Mouse (Mus musculus): ENCODE measurements around the gene Iqsec3. TPM values are rescaled to one million over a fixed set of nuclear protein-coding genes. Genes with fewer than 3 reads are reported as not detected.
A peak's percentile ranks its signal among the peaks of the same experiment; 100 is the strongest.

Gene Iqsec3
- total and polyA plus RNA-seq, 2 experiments from 2014 or later = 10.7 to 50.3 TPM

DNA sequence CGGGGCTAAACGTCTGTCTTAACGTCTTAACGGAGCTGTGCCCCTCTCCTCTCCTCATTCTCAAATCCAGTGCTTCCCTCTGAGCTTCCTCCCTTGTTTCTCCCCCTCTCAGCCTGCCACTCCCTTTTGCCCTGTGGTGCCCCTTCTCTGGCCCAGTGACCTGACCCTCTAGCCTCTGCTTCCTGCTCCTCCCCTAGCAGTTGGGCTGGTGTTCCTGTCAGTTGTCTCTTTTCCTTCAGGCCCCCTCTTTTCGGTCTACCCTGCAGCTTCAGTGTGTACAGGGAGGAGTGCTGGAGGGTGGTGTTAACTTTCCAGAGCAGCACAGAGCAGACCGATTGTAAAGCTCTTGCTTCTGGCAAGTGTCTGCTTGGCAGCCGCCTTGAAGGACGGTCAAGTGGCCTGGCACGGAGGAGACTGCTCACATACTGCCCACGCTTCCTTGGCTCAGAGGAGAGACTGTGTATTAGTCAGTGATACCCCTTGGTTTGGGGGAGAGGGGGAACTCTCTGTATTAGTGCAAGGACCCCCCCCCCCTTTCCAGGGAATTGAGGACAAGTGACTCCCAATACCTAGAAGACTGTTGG lies 146.9 kb downstream of the Iqsec3 start:
- H3K36me3 ChIP-seq (ENCODE audit: insufficient read depth, low read length) = no peaks in the 10 kb centered on the region
- no peak for TF ChIP-seq CTCF (IDR thresholded peaks at IDR 0.05)
- ATAC-seq (ENCODE audit: low FRiP score) = no peak
- H3K9me3 ChIP-seq (ENCODE audit: low read length) = no peaks in the 10 kb centered on the region
- no peak overlapping the region for H3K4me2 ChIP-seq (ENCODE audit: low read depth, low read length, poor library complexity, severe bottlenecking)
- DNase-seq (ENCODE audit: low spot score) = peak; percentile 52
- no peaks in the 10 kb centered on the region for H3K27me3 ChIP-seq (ENCODE audit: insufficient read depth, low read length)
- H3K4me3 ChIP-seq (ENCODE audit: low read depth, low read length) = no peak overlapping the region
- peaks cover 4% of the 10 kb centered on the region for H3K4me1 ChIP-seq (ENCODE audit: insufficient read depth, low read length)
- WGBS = 74% methylated on average over 10 of the region's 10 CpGs
- no peak overlapping the region for H3K9ac ChIP-seq (replicated peaks; ENCODE audit: low read length, poor library complexity, severe bottlenecking)
- H3K27ac ChIP-seq (ENCODE audit: low read depth, low read length) = no peak overlapping the region

DNA sequence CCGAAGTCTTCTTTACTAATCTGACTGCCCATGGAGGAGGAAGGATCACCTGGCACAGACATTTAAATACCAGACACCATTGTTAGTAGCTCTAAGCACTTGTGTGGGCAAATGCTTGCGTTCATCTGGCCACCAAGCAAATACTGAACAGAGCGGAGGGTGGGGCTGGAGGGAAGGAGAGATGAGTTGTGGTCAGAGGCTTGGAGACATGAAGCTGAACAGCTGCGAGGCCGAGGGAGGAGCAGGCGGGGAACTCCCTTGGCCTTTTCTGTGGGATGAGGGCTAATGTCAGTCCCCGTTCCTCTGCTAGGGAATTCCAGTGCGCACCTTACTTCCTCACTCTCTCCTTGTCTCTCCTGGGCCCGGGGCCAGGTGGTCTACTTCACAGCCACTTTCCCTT lies 147.7 kb downstream of the Iqsec3 start:
- no peaks in the 10 kb centered on the region for H3K27me3 ChIP-seq (ENCODE audit: insufficient read depth, low read length)
- H3K36me3 ChIP-seq (ENCODE audit: insufficient read depth, low read length) = no peaks in the 10 kb centered on the region
- 83% methylated on average over 9 of the region's 9 CpGs for WGBS
- H3K27ac ChIP-seq (ENCODE audit: low read depth, low read length) = no peak overlapping the region
- H3K9ac ChIP-seq (replicated peaks; ENCODE audit: low read length, poor library complexity, severe bottlenecking) = no peak overlapping the region
- TF ChIP-seq CTCF (IDR thresholded peaks at IDR 0.05) = no peak
- H3K4me3 ChIP-seq (ENCODE audit: low read depth, low read length) = no peak overlapping the region
- DNase-seq (ENCODE audit: low spot score) = no peak
- H3K9me3 ChIP-seq (ENCODE audit: low read length) = no peaks in the 10 kb centered on the region
- H3K4me2 ChIP-seq (ENCODE audit: low read depth, low read length, poor library complexity, severe bottlenecking) = no peak overlapping the region
- peaks cover 4% of the 10 kb centered on the region for H3K4me1 ChIP-seq (ENCODE audit: insufficient read depth, low read length)
- ATAC-seq (ENCODE audit: low FRiP score) = no peak

DNA sequence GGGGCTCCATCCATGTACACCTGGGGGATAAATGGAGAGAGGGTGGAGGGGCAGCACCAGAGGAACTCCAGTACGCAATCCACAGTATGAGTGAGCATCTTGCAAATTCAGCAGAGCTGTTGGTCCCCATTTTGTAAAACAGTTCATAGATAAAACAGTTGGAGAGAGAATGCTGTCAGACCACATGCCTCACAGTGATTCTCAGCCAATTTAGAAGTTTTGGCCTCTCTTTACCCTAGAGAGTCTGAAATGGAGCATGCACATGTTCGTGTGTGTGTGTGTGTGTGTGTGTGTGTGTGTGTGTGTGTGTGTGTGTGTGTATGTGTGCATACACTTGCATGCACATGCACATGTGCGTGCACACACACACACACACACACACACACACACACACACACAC lies 148.2 kb downstream of the Iqsec3 start:
- ATAC-seq (ENCODE audit: low FRiP score) (no peak), DNase-seq (ENCODE audit: low spot score) (no peak)
- H3K27me3 ChIP-seq (ENCODE audit: insufficient read depth, low read length) = no peaks in the 10 kb centered on the region
- no peaks in the 10 kb centered on the region for H3K36me3 ChIP-seq (ENCODE audit: insufficient read depth, low read length)
- WGBS = 76% methylated on average over 3 of the region's 3 CpGs
- H3K9ac ChIP-seq (replicated peaks; ENCODE audit: low read length, poor library complexity, severe bottlenecking) = no peak overlapping the region
- H3K4me3 ChIP-seq (ENCODE audit: low read depth, low read length) = no peak overlapping the region
- H3K9me3 ChIP-seq (ENCODE audit: low read length) = no peaks in the 10 kb centered on the region
- no peak for TF ChIP-seq CTCF (IDR thresholded peaks at IDR 0.05)
- no peak overlapping the region for H3K27ac ChIP-seq (ENCODE audit: low read depth, low read length)
- peaks cover 4% of the 10 kb centered on the region for H3K4me1 ChIP-seq (ENCODE audit: insufficient read depth, low read length)
- H3K4me2 ChIP-seq (ENCODE audit: low read depth, low read length, poor library complexity, severe bottlenecking) = no peak overlapping the region

Small RNAs within 50 kb of the gene (microRNA-seq; reads per million reads assigned to microRNA genes)
- not detected for gene Gm24855 (ENCODE audit: borderline number of aligned reads)

Other genes starting within 250 kb of the Iqsec3 start
- gene Usp18, start 227.8 kb downstream of the Iqsec3 start, total RNA-seq (2014; rRNA removed) = 1.1 and 2.5 TPM in 2 replicates
- 2.0 and 3.8 TPM in 2 replicates for gene Usp18, start 227.8 kb downstream of the Iqsec3 start, polyA plus RNA-seq (2015; fragmentation: Nextera tagmentation; extraction: Ambion mirVana)
- gene Slc6a13, start 173.5 kb downstream of the Iqsec3 start, total RNA-seq (2014; rRNA removed) = 53.1 and 59.4 TPM in 2 replicates
- 61.7 and 65.3 TPM in 2 replicates for gene Slc6a13, start 173.5 kb downstream of the Iqsec3 start, polyA plus RNA-seq (2015; fragmentation: Nextera tagmentation; extraction: Ambion mirVana)
- 12.4 and 13.0 TPM in 2 replicates for gene Slc6a12, start 130.6 kb downstream of the Iqsec3 start, total RNA-seq (2014; rRNA removed)
- gene Slc6a12, start 130.6 kb downstream of the Iqsec3 start, polyA plus RNA-seq (2015; fragmentation: Nextera tagmentation; extraction: Ambion mirVana) = 8.1 and 8.2 TPM in 2 replicates
- 19.0 and 25.0 TPM in 2 replicates for gene A2m, start 161.7 kb upstream of the Iqsec3 start, total RNA-seq (2014; rRNA removed)
- 15.6 and 19.5 TPM in 2 replicates for gene A2m, start 161.7 kb upstream of the Iqsec3 start, polyA plus RNA-seq (2015; fragmentation: Nextera tagmentation; extraction: Ambion mirVana)